Mouse (Mus musculus) liver, postnatal 0 days (tissue): ENCODE data around the gene Hs3st4.

Source experiments
- CTCF ChIP-seq: sonication (generic); IDR thresholded peaks from 2 replicates; pipeline ENCODE4 v1.5.1; 2016; ENCODE audit warnings: antibody characterized with exemption, low read depth
- EP300 ChIP-seq: IDR thresholded peaks from 2 replicates; pipeline ENCODE4 v1.6.1; 2016; ENCODE audit warnings: antibody characterized with exemption, low read depth, mild to moderate bottlenecking

- TF ChIP-seq CTCF (no peak), EP300 (no peak)
Observed at GRCm38 (mm10) chr7:124141229-124141628, 158.6 kb downstream of the Hs3st4 start.
